Mouse (Mus musculus): Measurements from ENCODE around the gene Vmn1r42. TPM values are rescaled to one million over a fixed set of nuclear protein-coding genes. Genes with fewer than 3 reads are reported as not detected.

Vmn1r42 gene
- not detected for total RNA-seq (2023)

DNA sequence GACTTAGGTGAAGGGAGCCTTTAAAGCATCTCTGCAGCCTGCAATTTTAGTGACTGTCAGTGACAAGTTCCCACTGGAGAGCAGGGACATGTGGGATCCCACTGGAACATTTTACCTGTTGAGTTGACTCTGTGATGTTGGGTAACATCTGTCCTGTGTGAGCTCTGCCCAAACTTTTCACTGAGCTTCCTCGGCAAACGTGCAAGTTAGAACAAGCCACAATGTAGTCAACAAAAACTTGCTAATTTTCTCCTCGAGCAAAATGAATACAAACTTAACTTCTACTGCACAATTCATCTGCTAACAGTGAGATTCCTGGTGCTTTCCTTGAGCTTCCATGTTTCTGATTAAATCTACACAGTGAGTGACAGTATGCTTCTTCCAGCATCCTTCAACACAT, at the start of gene Vmn1r42, which contains the start of gene Vmn1r43:
Gene Vmn1r42, minus strand, starts transcription at position 101 of the 400 bp plus-strand sequence.
Gene Vmn1r43, minus strand, starts transcription at position 101 of the 400 bp plus-strand sequence.

DNA sequence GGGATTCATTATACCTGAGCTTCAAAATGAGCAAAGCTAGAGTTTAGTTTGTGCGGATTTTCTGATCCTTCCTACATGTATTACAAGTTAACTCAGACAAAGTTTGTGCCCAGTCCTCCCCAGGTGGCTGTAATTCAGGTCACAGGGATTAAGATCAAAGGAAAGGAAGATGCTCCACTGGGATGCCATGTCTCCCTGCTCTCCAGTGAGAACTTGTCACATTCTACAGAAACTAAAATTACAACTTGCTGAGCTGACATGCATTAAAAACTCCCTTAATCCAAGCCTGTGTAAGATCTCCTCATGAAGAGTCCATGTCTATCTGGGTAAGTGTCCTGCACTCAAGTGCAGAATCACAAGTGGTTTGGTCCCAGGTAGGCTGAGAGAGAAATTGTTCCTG, 7.1 kb upstream of the Vmn1r42 start, which contains the start of gene Vmn1r44:
Gene Vmn1r44, plus strand, starts transcription at position 301 of the 400 bp plus-strand sequence.

Other genes starting within 250 kb of the Vmn1r42 start
- gene Txnrd3, start 232.4 kb downstream of the Vmn1r42 start, total RNA-seq (2023): 3.3 TPM
- not detected for gene Vmn1r40, start 168.9 kb downstream of the Vmn1r42 start, total RNA-seq (2023)
- not detected for gene Vmn1r41, start 135.6 kb downstream of the Vmn1r42 start, total RNA-seq (2023)
- gene Vmn1r43, start within 50 bp of the Vmn1r42 start, total RNA-seq (2023): not detected
- gene Vmn1r44, start 7.2 kb upstream of the Vmn1r42 start, total RNA-seq (2023): not detected
- not detected for gene Vmn1r45, start 64.2 kb upstream of the Vmn1r42 start, total RNA-seq (2023)
- not detected for gene Vmn1r46, start 92.9 kb upstream of the Vmn1r42 start, total RNA-seq (2023)
- gene Vmn1r47, start 139.7 kb upstream of the Vmn1r42 start, total RNA-seq (2023): not detected
- gene Vmn1r48, start 160.4 kb upstream of the Vmn1r42 start, total RNA-seq (2023): not detected
- gene Vmn1r49, start 202.1 kb upstream of the Vmn1r42 start, total RNA-seq (2023): not detected
- gene Vmn1r50, start 225.0 kb upstream of the Vmn1r42 start, total RNA-seq (2023): not detected
- gene Vmn1r51, start 246.2 kb upstream of the Vmn1r42 start, total RNA-seq (2023): not detected

All from CD4-positive naive resting alpha-beta T cell, adult 76 days (primary cell).